Mouse (Mus musculus) limb, embryonic 14.5 days (tissue): ENCODE data around the gene Gm20431. TPM values are rescaled to one million over a fixed set of nuclear protein-coding genes. Genes with fewer than 3 reads are reported as not detected.

ENCODE experiments used
- ATAC-seq: fragments of 200-750 bp; cut with Nextera tagmentation; 2 replicates; pipeline ENCODE4 v1.8.0; 2017; ENCODE audit warnings: low read depth, moderate number of reproducible peaks, moderate TSS enrichment; ENCODE audit not compliant: low FRiP score
- DNase-seq: peaks from one replicate; pipeline ENCODE4 v3.0.0-alpha.2; 2015; ENCODE audit warnings: low spot score
- H3K27ac ChIP-seq: fragments of 300-500 bp; sonication (generic); replicated peaks from 2 replicates; pipeline ENCODE4 v1.5.1; 2014; ENCODE audit warnings: low read depth, mild to moderate bottlenecking, low read length, moderate library complexity, mixed read lengths
- H3K27me3 ChIP-seq: fragments of 300-500 bp; sonication (generic); 2 replicates; pipeline ENCODE4 v1.6.1; 2014; ENCODE audit warnings: low read length, mixed read lengths; ENCODE audit not compliant: control insufficient read depth, insufficient read depth
- H3K36me3 ChIP-seq: fragments of 300-500 bp; sonication (generic); 2 replicates; pipeline ENCODE4 v1.6.1; 2014; ENCODE audit warnings: mild to moderate bottlenecking, low read length, moderate library complexity, mixed read lengths; ENCODE audit not compliant: control insufficient read depth, insufficient read depth
- H3K4me1 ChIP-seq: fragments of 300-500 bp; sonication (generic); 2 replicates; pipeline ENCODE4 v1.6.1; 2014; ENCODE audit warnings: antibody characterized with exemption, low read length, mixed read lengths; ENCODE audit not compliant: control insufficient read depth, insufficient read depth
- H3K4me2 ChIP-seq: fragments of 300-500 bp; sonication (generic); replicated peaks from 2 replicates; pipeline ENCODE4 v1.6.1; 2014; ENCODE audit warnings: low read depth, mild to moderate bottlenecking, low read length, moderate library complexity; ENCODE audit not compliant: severe bottlenecking
- H3K4me3 ChIP-seq: fragments of 300-500 bp; sonication (generic); replicated peaks from 2 replicates; pipeline ENCODE4 v1.5.1; 2014; ENCODE audit warnings: low read length
- H3K9ac ChIP-seq: fragments of 300-500 bp; sonication (generic); 2 replicates; pipeline ENCODE4 v1.6.1; 2014; ENCODE audit warnings: mild to moderate bottlenecking, low read depth, low read length, moderate library complexity; ENCODE audit not compliant: severe bottlenecking
- H3K9me3 ChIP-seq: fragments of 300-500 bp; sonication (generic); 2 replicates; pipeline ENCODE4 v1.6.1; 2016; ENCODE audit warnings: low read length; ENCODE audit not compliant: control insufficient read depth
- POLR2A ChIP-seq: fragments of 200-500 bp; IDR thresholded peaks from 2 replicates; pipeline ENCODE4 v1.8.0; 2012; ENCODE audit warnings: inconsistent platforms, mild to moderate bottlenecking, moderate library complexity, borderline replicate concordance; ENCODE audit not compliant: insufficient read depth, insufficient read length; ENCODE audit errors: extremely low read depth
- WGBS: fragments of 180-500 bp; shearing (Covaris S2); extraction: QIAGEN DNeasy Blood & Tissue Kit; methylation state at CpG from one replicate; pipeline ENCODE4 v1.1.7; 2014; 5-methylcytosine and 5-hydroxymethylcytosine counted together
- polyA plus RNA-seq, 2 experiments: library from polyadenylated mRNA; depleted of rRNA in 1 of 2; stranded (reverse) in 1 of 2; unstranded in 1 of 2; fragments of >200 nt; fragmentation: Nextera tagmentation in 1 of 2; extraction: Ambion mirVana in 1 of 2; gene quantifications; 2 replicates each; pipeline versions ENCODE4 v1.2.1 to v1.2.3; 2012 to 2014

Gm20431 gene
- polyA plus RNA-seq (2012; rRNA removed) (6.1 and 11.0 TPM in 2 replicates), polyA plus RNA-seq (2014; fragmentation: Nextera tagmentation; extraction: Ambion mirVana) (7.5 and 16.3 TPM in 2 replicates)

DNA sequence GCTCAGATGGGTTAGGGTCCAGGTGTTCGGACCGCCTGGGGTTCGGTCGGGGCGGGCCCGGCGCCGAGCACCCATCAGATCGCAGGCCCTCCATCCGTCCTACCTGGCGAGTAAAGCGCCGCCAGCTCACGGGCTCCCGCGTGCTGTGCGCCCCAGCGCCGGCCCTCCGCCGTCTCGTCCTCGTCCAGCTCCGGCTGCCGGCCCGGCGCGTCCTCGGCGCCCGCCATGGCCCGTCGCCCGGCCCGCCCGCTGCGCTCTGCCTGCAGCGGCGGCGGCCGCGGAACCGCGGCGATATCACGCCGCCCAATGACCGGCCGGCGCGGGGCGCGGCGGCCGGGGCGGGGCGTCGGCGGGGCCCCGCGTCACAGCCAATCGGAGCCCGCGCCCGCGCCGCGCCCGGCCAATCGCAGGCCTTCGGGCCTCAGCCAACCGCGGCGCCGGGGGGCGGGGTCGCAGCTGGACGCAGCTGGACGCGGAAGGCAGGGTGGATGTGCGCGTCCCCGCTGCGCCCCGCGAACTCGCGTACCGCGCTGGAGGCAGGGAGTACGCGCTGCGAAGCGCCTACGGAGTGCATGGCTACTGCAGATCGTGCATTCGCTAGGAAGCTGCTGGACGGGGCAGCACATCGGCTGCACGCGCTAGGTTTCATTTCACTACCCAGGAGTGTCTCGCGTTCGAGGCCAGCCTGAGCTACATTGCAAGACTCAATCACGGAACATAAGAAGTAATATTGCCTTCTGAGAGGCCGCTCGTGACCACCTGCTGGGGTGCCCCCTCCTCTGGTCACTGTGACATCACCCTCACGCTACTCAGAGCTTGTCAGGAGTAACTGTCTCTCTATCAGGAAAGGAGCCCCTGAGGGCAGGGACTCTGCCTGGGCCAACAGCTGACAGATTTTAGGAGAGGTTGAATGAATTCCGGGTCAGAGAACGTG is at the start of gene Gm20431:
Gene Gm20431, minus strand, starts transcription at position 227 of the 934 bp plus-strand sequence.
- no peaks in the 10 kb centered on the region for H3K9me3 ChIP-seq
- H3K4me1 ChIP-seq = peaks cover 20% of the 10 kb centered on the region
- H3K4me2 ChIP-seq = peak within 1 kb of the TSS; percentile 97
- peak within 1 kb of the TSS; percentile 58; the same call in 1 of the 2 replicates for H3K27ac ChIP-seq
- peak within 1 kb of the TSS; percentile 84 for H3K9ac ChIP-seq
- H3K4me3 ChIP-seq = peak within 1 kb of the TSS; percentile 92
- TF ChIP-seq POLR2A = peak; percentile 75; the same call in 1 of the 2 replicates
- ATAC-seq = peak; percentile 96
- H3K27me3 ChIP-seq = no peaks in the 10 kb centered on the region
- no peaks in the 10 kb centered on the region; the same call in 1 of the 2 replicates for H3K36me3 ChIP-seq
- peak; percentile 93 for DNase-seq
- 0% methylated on average over 75 of the region's 110 CpGs for WGBS

DNA sequence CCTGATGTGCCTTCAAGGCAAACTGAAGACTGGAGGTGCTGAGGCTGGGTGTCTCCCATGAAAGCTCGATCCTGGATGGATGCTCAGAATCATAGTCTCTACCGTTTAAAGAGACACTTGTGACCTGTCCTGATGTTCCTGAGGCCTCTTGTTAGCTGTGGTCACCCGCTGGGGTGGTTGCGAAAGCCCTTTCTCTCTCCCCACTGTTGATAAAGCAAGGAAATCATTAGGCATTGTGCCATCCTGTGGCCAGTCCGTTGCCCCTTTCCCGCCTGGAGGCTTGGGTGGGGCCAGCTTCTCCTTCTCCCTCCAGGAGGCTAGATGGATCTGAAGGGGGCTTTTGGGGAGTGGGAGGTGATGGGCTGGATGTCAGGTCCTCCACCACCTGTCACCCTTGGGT is 49.3 kb upstream of the Gm20431 start:
- Histone ChIP-seq H3K27me3 (no peaks in the 10 kb centered on the region), H3K4me2 (no peak overlapping the region), H3K4me3 (no peak overlapping the region), H3K4me1 (peaks cover 2% of the 10 kb centered on the region; the same call in 1 of the 2 replicates), H3K9ac (no peak overlapping the region), H3K9me3 (no peaks in the 10 kb centered on the region), H3K27ac (no peak overlapping the region), H3K36me3 (no peaks in the 10 kb centered on the region)
- no peak for ATAC-seq
- no peak for TF ChIP-seq POLR2A
- no peak for DNase-seq
- 69% methylated on average over 6 of the region's 6 CpGs for WGBS

- H3K27me3 ChIP-seq = no peaks in the 10 kb centered on the region
- H3K4me3 ChIP-seq = no peak overlapping the region
- no peaks in the 10 kb centered on the region for H3K9me3 ChIP-seq
- no peak overlapping the region for H3K27ac ChIP-seq
- H3K9ac ChIP-seq = no peak overlapping the region
- DNase-seq (no peak), ATAC-seq (no peak)
- H3K36me3 ChIP-seq = no peaks in the 10 kb centered on the region
- TF ChIP-seq POLR2A = no peak
- no peak overlapping the region for H3K4me2 ChIP-seq
- 40% methylated on average over 6 of the region's 6 CpGs for WGBS
- peaks cover 3% of the 10 kb centered on the region; the same call in 1 of the 2 replicates for H3K4me1 ChIP-seq
Observed at GRCm38 (mm10) chr2:167709969-167710368, 48.7 kb upstream of the Gm20431 start.

DNA sequence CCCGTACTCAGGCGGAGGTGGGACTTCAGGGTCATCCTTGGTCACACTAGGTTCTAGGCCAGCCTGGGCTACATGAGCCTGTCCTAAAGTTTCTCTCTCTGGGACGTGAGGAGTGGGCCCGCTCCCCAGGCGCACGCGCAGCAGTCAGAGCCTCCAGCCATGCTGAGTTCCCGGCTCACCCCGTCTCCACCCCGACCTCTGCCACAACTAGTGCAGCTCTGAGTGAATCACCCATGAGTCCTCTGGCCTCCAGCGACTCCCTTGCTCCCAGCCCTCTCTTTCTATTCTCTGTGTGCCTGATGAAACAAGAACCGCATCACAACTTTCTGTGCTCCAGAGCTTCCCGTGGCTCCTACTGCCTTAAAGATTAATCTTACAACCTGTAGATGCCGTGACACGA is 47.1 kb upstream of the Gm20431 start:
- ATAC-seq = no peak
- 54% methylated on average over 15 of the region's 15 CpGs for WGBS
- Histone ChIP-seq H3K4me3 (no peak overlapping the region), H3K27me3 (no peaks in the 10 kb centered on the region), H3K27ac (no peak overlapping the region), H3K9me3 (no peaks in the 10 kb centered on the region), H3K9ac (no peak overlapping the region), H3K4me1 (peaks cover 3% of the 10 kb centered on the region; the same call in 1 of the 2 replicates), H3K36me3 (no peaks in the 10 kb centered on the region), H3K4me2 (no peak overlapping the region)
- DNase-seq = no peak
- no peak for TF ChIP-seq POLR2A

DNA sequence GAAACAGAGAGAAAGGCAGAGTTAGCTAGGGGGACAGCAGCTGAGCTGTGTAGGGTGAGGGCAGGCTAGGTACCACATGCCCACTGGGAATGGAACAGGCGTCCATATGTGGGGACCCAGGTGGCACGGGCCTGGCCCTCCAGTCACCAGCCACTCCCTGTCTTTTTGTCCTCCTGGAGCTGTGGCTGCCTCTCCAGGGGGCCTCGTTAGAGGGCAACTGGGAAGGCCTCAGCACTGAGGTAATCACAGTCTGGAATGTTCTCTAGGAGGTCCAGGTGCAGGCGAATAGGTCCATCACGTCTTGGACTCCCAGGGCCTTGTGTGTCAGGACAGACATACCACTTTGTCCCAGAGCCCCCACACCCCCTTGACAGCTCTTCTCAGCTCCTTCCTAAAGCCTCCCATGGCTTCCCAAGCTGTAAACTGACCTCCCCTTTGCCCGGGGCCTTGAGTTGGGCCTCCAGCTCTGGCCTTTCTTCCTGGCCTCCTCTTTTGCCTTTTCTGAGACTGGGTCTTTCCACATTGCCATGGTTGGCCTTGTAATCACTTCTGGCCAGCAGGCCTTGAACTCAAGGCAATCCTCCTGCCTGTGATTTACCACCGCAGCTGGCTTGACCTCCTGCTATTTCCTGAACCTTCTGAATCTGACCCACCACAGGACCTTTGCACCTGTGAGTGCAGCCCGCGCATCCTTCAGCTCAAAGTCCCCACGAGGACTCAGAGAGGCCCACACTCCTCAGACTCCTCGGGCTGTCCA is 45.1 kb upstream of the Gm20431 start:
- DNase-seq = no peak
- TF ChIP-seq POLR2A = no peak
- no peak for ATAC-seq
- Histone ChIP-seq H3K4me1 (peaks cover 3% of the 10 kb centered on the region; the same call in 1 of the 2 replicates), H3K9me3 (no peaks in the 10 kb centered on the region), H3K4me3 (no peak overlapping the region), H3K27me3 (no peaks in the 10 kb centered on the region), H3K4me2 (no peak overlapping the region), H3K36me3 (no peaks in the 10 kb centered on the region), H3K9ac (no peak overlapping the region), H3K27ac (no peak overlapping the region)
- WGBS = 60% methylated on average over 10 of the region's 11 CpGs
